Mouse (Mus musculus): Measurements from ENCODE around the gene Mrps33. TPM values are rescaled to one million over a fixed set of nuclear protein-coding genes. Genes with fewer than 3 reads are reported as not detected.
A peak's percentile ranks its signal among the peaks of the same experiment; 100 is the strongest.

Gene Mrps33
- 227 and 244 TPM in 2 replicates for polyA plus RNA-seq (2014; fragmentation: Nextera tagmentation; extraction: Ambion mirVana)

- Histone ChIP-seq H3K9ac (replicated peaks; ENCODE audit: low read length) (peak within 1 kb of the TSS; percentile 77), H3K4me3 (ENCODE audit: low read depth, low read length) (peak within 1 kb of the TSS; percentile 63), H3K36me3 (replicated peaks; ENCODE audit: control insufficient read depth, insufficient read depth, low read depth, low read length) (no peaks in the 10 kb centered on the region), H3K4me1 (ENCODE audit: control insufficient read depth, insufficient read depth, low read length) (no peaks in the 10 kb centered on the region), H3K4me2 (ENCODE audit: low read depth, low read length) (peak within 1 kb of the TSS; percentile 72), H3K27ac (replicated peaks; ENCODE audit: low read depth, low read length) (no peak within 1 kb of the TSS), H3K27me3 (ENCODE audit: control insufficient read depth, insufficient read depth, low read length) (no peaks in the 10 kb centered on the region), H3K9me3 (replicated peaks; ENCODE audit: control insufficient read depth, low read length) (no peaks in the 10 kb centered on the region)
- under 1% methylated on average over 40 of the region's 40 CpGs for WGBS
- peak; percentile 99 for ATAC-seq (replicated peaks; ENCODE audit: insufficient number of reproducible peaks, low FRiP score, low TSS enrichment, low read depth)
- peak; percentile 97 for DNase-seq (ENCODE audit: low spot score)
These were observed at the start of gene Mrps33 for GRCm38 (mm10) chr6:39810612-39811116. TSS of gene Mrps33 (minus strand) at chr6:39810988.

GRCm38 (mm10) chr6:39849667-39850066, 38.9 kb upstream of the Mrps33 start:
- Histone ChIP-seq H3K9ac (replicated peaks; ENCODE audit: low read length) (no peak overlapping the region), H3K27ac (replicated peaks; ENCODE audit: low read depth, low read length) (no peak overlapping the region), H3K36me3 (replicated peaks; ENCODE audit: control insufficient read depth, insufficient read depth, low read depth, low read length) (no peaks in the 10 kb centered on the region), H3K27me3 (ENCODE audit: control insufficient read depth, insufficient read depth, low read length) (no peaks in the 10 kb centered on the region), H3K4me1 (ENCODE audit: control insufficient read depth, insufficient read depth, low read length) (no peaks in the 10 kb centered on the region), H3K4me2 (ENCODE audit: low read depth, low read length) (no peak overlapping the region), H3K9me3 (replicated peaks; ENCODE audit: control insufficient read depth, low read length) (no peaks in the 10 kb centered on the region), H3K4me3 (ENCODE audit: low read depth, low read length) (no peak overlapping the region)
- ATAC-seq (replicated peaks; ENCODE audit: insufficient number of reproducible peaks, low FRiP score, low TSS enrichment, low read depth): no peak
- 90% methylated on average over 4 of the region's 4 CpGs for WGBS
- no peak for DNase-seq (ENCODE audit: low spot score)

GRCm38 (mm10) chr6:39848766-39849165, 38.0 kb upstream of the Mrps33 start:
- Histone ChIP-seq H3K4me3 (ENCODE audit: low read depth, low read length) (no peak overlapping the region), H3K4me1 (ENCODE audit: control insufficient read depth, insufficient read depth, low read length) (no peaks in the 10 kb centered on the region), H3K36me3 (replicated peaks; ENCODE audit: control insufficient read depth, insufficient read depth, low read depth, low read length) (no peaks in the 10 kb centered on the region), H3K9me3 (replicated peaks; ENCODE audit: control insufficient read depth, low read length) (no peaks in the 10 kb centered on the region), H3K27me3 (ENCODE audit: control insufficient read depth, insufficient read depth, low read length) (no peaks in the 10 kb centered on the region), H3K9ac (replicated peaks; ENCODE audit: low read length) (no peak overlapping the region), H3K4me2 (ENCODE audit: low read depth, low read length) (no peak overlapping the region), H3K27ac (replicated peaks; ENCODE audit: low read depth, low read length) (no peak overlapping the region)
- WGBS: 31% methylated on average over 7 of the region's 7 CpGs
- DNase-seq (ENCODE audit: low spot score) (peak; percentile 29), ATAC-seq (replicated peaks; ENCODE audit: insufficient number of reproducible peaks, low FRiP score, low TSS enrichment, low read depth) (no peak)

- no peak overlapping the region for H3K4me3 ChIP-seq (ENCODE audit: low read depth, low read length)
- no peaks in the 10 kb centered on the region for H3K27me3 ChIP-seq (ENCODE audit: control insufficient read depth, insufficient read depth, low read length)
- DNase-seq (ENCODE audit: low spot score) (no peak), ATAC-seq (replicated peaks; ENCODE audit: insufficient number of reproducible peaks, low FRiP score, low TSS enrichment, low read depth) (no peak)
- H3K9me3 ChIP-seq (replicated peaks; ENCODE audit: control insufficient read depth, low read length): no peaks in the 10 kb centered on the region
- no peaks in the 10 kb centered on the region for H3K36me3 ChIP-seq (replicated peaks; ENCODE audit: control insufficient read depth, insufficient read depth, low read depth, low read length)
- no peak overlapping the region for H3K4me2 ChIP-seq (ENCODE audit: low read depth, low read length)
- no peak overlapping the region for H3K27ac ChIP-seq (replicated peaks; ENCODE audit: low read depth, low read length)
- no peaks in the 10 kb centered on the region for H3K4me1 ChIP-seq (ENCODE audit: control insufficient read depth, insufficient read depth, low read length)
- 73% methylated on average over 2 of the region's 2 CpGs for WGBS
- H3K9ac ChIP-seq (replicated peaks; ENCODE audit: low read length): no peak overlapping the region
These were observed 36.8 kb upstream of the Mrps33 start for GRCm38 (mm10) chr6:39847538-39847937.

GRCm38 (mm10) chr6:39843698-39844342, 33.0 kb upstream of the Mrps33 start:
- Histone ChIP-seq H3K36me3 (replicated peaks; ENCODE audit: control insufficient read depth, insufficient read depth, low read depth, low read length) (no peaks in the 10 kb centered on the region), H3K27me3 (ENCODE audit: control insufficient read depth, insufficient read depth, low read length) (no peaks in the 10 kb centered on the region), H3K9me3 (replicated peaks; ENCODE audit: control insufficient read depth, low read length) (no peaks in the 10 kb centered on the region), H3K4me3 (ENCODE audit: low read depth, low read length) (no peak overlapping the region), H3K27ac (replicated peaks; ENCODE audit: low read depth, low read length) (no peak overlapping the region), H3K4me2 (ENCODE audit: low read depth, low read length) (no peak overlapping the region), H3K4me1 (ENCODE audit: control insufficient read depth, insufficient read depth, low read length) (no peaks in the 10 kb centered on the region), H3K9ac (replicated peaks; ENCODE audit: low read length) (no peak overlapping the region)
- WGBS: 87% methylated on average over 14 of the region's 14 CpGs
- no peak for DNase-seq (ENCODE audit: low spot score)
- ATAC-seq (replicated peaks; ENCODE audit: insufficient number of reproducible peaks, low FRiP score, low TSS enrichment, low read depth): no peak

GRCm38 (mm10) chr6:39828736-39829135, 17.9 kb upstream of the Mrps33 start:
- Histone ChIP-seq H3K4me3 (ENCODE audit: low read depth, low read length) (no peak overlapping the region), H3K9ac (replicated peaks; ENCODE audit: low read length) (no peak overlapping the region), H3K27ac (replicated peaks; ENCODE audit: low read depth, low read length) (no peak overlapping the region), H3K4me1 (ENCODE audit: control insufficient read depth, insufficient read depth, low read length) (no peaks in the 10 kb centered on the region), H3K9me3 (replicated peaks; ENCODE audit: control insufficient read depth, low read length) (no peaks in the 10 kb centered on the region), H3K27me3 (ENCODE audit: control insufficient read depth, insufficient read depth, low read length) (no peaks in the 10 kb centered on the region), H3K36me3 (replicated peaks; ENCODE audit: control insufficient read depth, insufficient read depth, low read depth, low read length) (no peaks in the 10 kb centered on the region), H3K4me2 (ENCODE audit: low read depth, low read length) (no peak overlapping the region)
- ATAC-seq (replicated peaks; ENCODE audit: insufficient number of reproducible peaks, low FRiP score, low TSS enrichment, low read depth) (no peak), DNase-seq (ENCODE audit: low spot score) (no peak)
- WGBS: 85% methylated on average over 5 of the region's 5 CpGs

- H3K36me3 ChIP-seq (replicated peaks; ENCODE audit: control insufficient read depth, insufficient read depth, low read depth, low read length): no peaks in the 10 kb centered on the region
- 77% methylated on average over 3 of the region's 3 CpGs for WGBS
- no peak overlapping the region for H3K4me3 ChIP-seq (ENCODE audit: low read depth, low read length)
- H3K4me1 ChIP-seq (ENCODE audit: control insufficient read depth, insufficient read depth, low read length): no peaks in the 10 kb centered on the region
- no peak overlapping the region for H3K4me2 ChIP-seq (ENCODE audit: low read depth, low read length)
- no peaks in the 10 kb centered on the region for H3K27me3 ChIP-seq (ENCODE audit: control insufficient read depth, insufficient read depth, low read length)
- H3K27ac ChIP-seq (replicated peaks; ENCODE audit: low read depth, low read length): no peak overlapping the region
- H3K9ac ChIP-seq (replicated peaks; ENCODE audit: low read length): no peak overlapping the region
- DNase-seq (ENCODE audit: low spot score) (no peak), ATAC-seq (replicated peaks; ENCODE audit: insufficient number of reproducible peaks, low FRiP score, low TSS enrichment, low read depth) (no peak)
- no peaks in the 10 kb centered on the region for H3K9me3 ChIP-seq (replicated peaks; ENCODE audit: control insufficient read depth, low read length)
These were observed 10.5 kb upstream of the Mrps33 start for GRCm38 (mm10) chr6:39821241-39821640.

- Histone ChIP-seq H3K4me2 (ENCODE audit: low read depth, low read length) (no peak overlapping the region), H3K9me3 (replicated peaks; ENCODE audit: control insufficient read depth, low read length) (no peaks in the 10 kb centered on the region), H3K4me1 (ENCODE audit: control insufficient read depth, insufficient read depth, low read length) (no peaks in the 10 kb centered on the region), H3K4me3 (ENCODE audit: low read depth, low read length) (no peak overlapping the region), H3K27me3 (ENCODE audit: control insufficient read depth, insufficient read depth, low read length) (no peaks in the 10 kb centered on the region), H3K27ac (replicated peaks; ENCODE audit: low read depth, low read length) (no peak overlapping the region), H3K36me3 (replicated peaks; ENCODE audit: control insufficient read depth, insufficient read depth, low read depth, low read length) (no peaks in the 10 kb centered on the region), H3K9ac (replicated peaks; ENCODE audit: low read length) (no peak overlapping the region)
- DNase-seq (ENCODE audit: low spot score) (no peak), ATAC-seq (replicated peaks; ENCODE audit: insufficient number of reproducible peaks, low FRiP score, low TSS enrichment, low read depth) (no peak)
- 52% methylated on average over 4 of the region's 4 CpGs for WGBS
These were observed 8.1 kb upstream of the Mrps33 start for GRCm38 (mm10) chr6:39818922-39819321.

Measured in embryonic facial prominence, embryonic 11.5 days (tissue).